10 mouse cellular contexts compared by ENCODE assay signal in the genomic region with DNA sequence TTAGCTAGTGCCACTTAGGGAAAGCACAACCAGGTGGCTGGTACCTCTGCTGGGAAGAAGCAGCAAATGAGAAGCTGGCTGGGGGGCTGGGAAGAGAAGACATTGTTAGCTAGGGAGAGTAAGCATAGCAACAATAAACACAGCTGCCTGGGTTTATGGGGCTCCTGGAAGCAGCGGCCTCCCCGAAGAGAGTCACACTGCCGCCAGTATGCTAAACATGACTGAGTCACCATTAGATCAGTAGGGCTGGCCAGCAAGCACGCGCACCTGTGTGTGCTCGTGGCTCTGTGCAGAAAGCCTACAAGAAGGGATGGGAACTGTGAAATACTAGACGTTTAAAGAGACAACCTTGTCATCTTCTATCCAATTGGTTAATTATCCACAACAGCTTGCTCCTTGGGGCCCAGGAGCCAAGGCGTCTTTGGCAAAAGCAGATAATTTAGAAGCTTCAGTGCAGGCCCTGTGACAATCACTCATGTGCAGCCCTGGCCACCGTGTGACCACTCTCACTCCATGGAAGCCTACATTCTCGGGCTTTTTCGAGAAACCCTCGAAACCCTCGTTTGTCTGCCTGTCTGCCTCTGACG. TPM values are rescaled to one million over a fixed set of nuclear protein-coding genes. Genes with fewer than 3 reads are reported as not detected.
A peak's percentile ranks its signal among the peaks of the same experiment; 100 is the strongest.
DNase-seq lines count a peak whose midpoint lies in the region; ATAC-seq and TF ChIP-seq lines count a peak whose summit lies in the region.
"Had no signal": no experiment of that assay in that cellular context is flagged by ENCODE, and none has a peak within 500 bp of the region (broad histone marks: within the 10 kb centered on the region; RNA-seq: fewer than 3 reads in every experiment).

No protein-coding gene starts in this region.

- H3K9me3 ChIP-seq in kidney, embryonic 15.5 days (replicated peaks): no peaks in the 10 kb centered on the region
- no peaks in the 10 kb centered on the region for H3K9me3 ChIP-seq in limb, embryonic 13.5 days

- H3K4me1 ChIP-seq in kidney, embryonic 15.5 days: peaks cover 58% of the 10 kb centered on the region
- H3K4me1 ChIP-seq in limb, embryonic 13.5 days: peaks cover 48% of the 10 kb centered on the region

- H3K4me2 ChIP-seq in kidney, embryonic 15.5 days: no peak overlapping the region
- 0 out of 2 replicates have a peak overlapping the region, but pooled peaks have one; percentile 1 for H3K4me2 ChIP-seq in limb, embryonic 13.5 days (replicated peaks)
- H3K4me2 ChIP-seq: heart, embryonic 11.5 days had no signal

- H3K9ac ChIP-seq in kidney, embryonic 15.5 days: no peak overlapping the region
- H3K9ac ChIP-seq in limb, embryonic 13.5 days: no peak overlapping the region
- H3K9ac ChIP-seq: liver, embryonic 14.5 days had no signal

- DNase-seq in cerebellum, adult 18-20 months: peak; percentile 36 to 41
- DNase-seq in cerebellum, adult 11-12 months: no peak
- no peak for DNase-seq in kidney, adult 8-10 months
- peak; percentile 52 for DNase-seq in brain, embryonic 14.5 days (ENCODE audit: low read depth)
- no peak for DNase-seq in gastrocnemius, adult 8-10 months (ENCODE audit: low spot score in 2 of 2)

- no peak for TF ChIP-seq POLR2A in brain, embryonic 14.5 days (IDR thresholded peaks at IDR 0.05; ENCODE audit: borderline replicate concordance, extremely low read depth, insufficient read depth, insufficient read length, poor library complexity, severe bottlenecking)

- H3K27ac ChIP-seq in kidney, embryonic 15.5 days: peak overlapping the region; percentile 81
- H3K27ac ChIP-seq in limb, embryonic 13.5 days: peak overlapping the region; percentile 55; the same call in 1 of the 2 replicates
- H3K27ac ChIP-seq: liver, embryonic 14.5 days had no signal

- ATAC-seq in kidney, embryonic 15.5 days (replicated peaks; ENCODE audit: low FRiP score): peak; percentile 49; the same call in 1 of the 2 replicates
- peak; percentile 72; the same call in 1 of the 2 replicates for ATAC-seq in limb, embryonic 13.5 days (ENCODE audit: low FRiP score, low read depth)
- no peak for ATAC-seq in megakaryocyte, adult 5-6 weeks (ENCODE audit: poor library complexity, severe bottlenecking)

- no peak overlapping the region for H3K4me3 ChIP-seq in kidney, embryonic 15.5 days (replicated peaks)
- no peak overlapping the region for H3K4me3 ChIP-seq in limb, embryonic 13.5 days

- 21% methylated on average over 14 of the region's 14 CpGs for WGBS in kidney, embryonic 15.5 days
- 26% methylated on average over 14 of the region's 14 CpGs for WGBS in limb, embryonic 13.5 days

- no peak for TF ChIP-seq CTCF in brain, embryonic 14.5 days (IDR thresholded peaks at IDR 0.05; ENCODE audit: borderline replicate concordance, extremely low read depth, insufficient read depth, insufficient read length)

- H3K36me3 ChIP-seq in kidney, embryonic 15.5 days: no peaks in the 10 kb centered on the region
- H3K36me3 ChIP-seq in limb, embryonic 13.5 days: no peaks in the 10 kb centered on the region

- no peaks in the 10 kb centered on the region for H3K27me3 ChIP-seq in kidney, embryonic 15.5 days
- H3K27me3 ChIP-seq in limb, embryonic 13.5 days: no peaks in the 10 kb centered on the region

RNA-seq across cellular contexts. Expression of a gene that starts 9.8 kb away (rescaled TPM):
- 35.0 and 40.9 TPM in 2 replicates for polyA plus RNA-seq in kidney, embryonic 15.5 days (2015; fragmentation: Nextera tagmentation; extraction: Ambion mirVana)
- polyA plus RNA-seq in brain, embryonic 14.5 days (2012; rRNA removed): 12.4 and 17.2 TPM in 2 replicates
- polyA plus RNA-seq in limb, embryonic 13.5 days (2015; fragmentation: Nextera tagmentation; extraction: Ambion mirVana): 69.7 and 76.0 TPM in 2 replicates
- total RNA-seq in gastrocnemius, adult 8-10 months (2022): 10 to 100 TPM; 21.1 to 32.8 (median 26.5) TPM
- 4.2 and 5.0 TPM in 2 replicates for total RNA-seq in megakaryocyte, adult 5-6 weeks (2015)
- 9.8 and 11.4 TPM in 2 replicates for total RNA-seq in megakaryocyte, adult 5-6 weeks (2017)

Comparison
In these comparisons a context has a peak if more than half of its experiments do, and no peak if none do; other contexts are left out.
1. DNase-seq: peak in cerebellum, adult 18-20 months (2 of 2) and brain, embryonic 14.5 days (single experiment); none in cerebellum, adult 11-12 months (single experiment), kidney, adult 8-10 months (0 of 2) and gastrocnemius, adult 8-10 months (0 of 2).